Mouse (Mus musculus): Measurements from ENCODE around the gene Rnf207. TPM values are rescaled to one million over a fixed set of nuclear protein-coding genes. Genes with fewer than 3 reads are reported as not detected.

The Rnf207 gene
- polyA plus RNA-seq, 1 experiment from 2014 or later: 0.53 TPM

GRCm38 (mm10) chr4:152277916-152278315, 40.9 kb downstream of the Rnf207 start:
- Histone ChIP-seq H3K9ac (replicated peaks; ENCODE audit: low read depth) (no peak overlapping the region), H3K4me2 (replicated peaks; ENCODE audit: low read depth, low read length) (no peak overlapping the region), H3K9me3 (ENCODE audit: low read length) (no peaks in the 10 kb centered on the region), H3K27me3 (replicated peaks; ENCODE audit: insufficient read depth, low read length) (peaks cover 21% of the 10 kb centered on the region), H3K36me3 (ENCODE audit: insufficient read depth, low read length) (no peaks in the 10 kb centered on the region), H3K4me3 (ENCODE audit: low read depth, low read length) (no peak overlapping the region), H3K27ac (ENCODE audit: low read length) (no peak overlapping the region), H3K4me1 (ENCODE audit: insufficient read depth, low read depth, low read length) (peaks cover 3% of the 10 kb centered on the region; the same call in 1 of the 2 replicates)
- ATAC-seq: no peak
- 63% methylated on average over 2 of the region's 2 CpGs for WGBS
- DNase-seq (ENCODE audit: low spot score): no peak
- TF ChIP-seq EP300 (IDR thresholded peaks at IDR 0.05): no peak
- no peak; the same call in 1 of the 2 replicates for TF ChIP-seq CTCF (IDR thresholded peaks at IDR 0.05)

DNA sequence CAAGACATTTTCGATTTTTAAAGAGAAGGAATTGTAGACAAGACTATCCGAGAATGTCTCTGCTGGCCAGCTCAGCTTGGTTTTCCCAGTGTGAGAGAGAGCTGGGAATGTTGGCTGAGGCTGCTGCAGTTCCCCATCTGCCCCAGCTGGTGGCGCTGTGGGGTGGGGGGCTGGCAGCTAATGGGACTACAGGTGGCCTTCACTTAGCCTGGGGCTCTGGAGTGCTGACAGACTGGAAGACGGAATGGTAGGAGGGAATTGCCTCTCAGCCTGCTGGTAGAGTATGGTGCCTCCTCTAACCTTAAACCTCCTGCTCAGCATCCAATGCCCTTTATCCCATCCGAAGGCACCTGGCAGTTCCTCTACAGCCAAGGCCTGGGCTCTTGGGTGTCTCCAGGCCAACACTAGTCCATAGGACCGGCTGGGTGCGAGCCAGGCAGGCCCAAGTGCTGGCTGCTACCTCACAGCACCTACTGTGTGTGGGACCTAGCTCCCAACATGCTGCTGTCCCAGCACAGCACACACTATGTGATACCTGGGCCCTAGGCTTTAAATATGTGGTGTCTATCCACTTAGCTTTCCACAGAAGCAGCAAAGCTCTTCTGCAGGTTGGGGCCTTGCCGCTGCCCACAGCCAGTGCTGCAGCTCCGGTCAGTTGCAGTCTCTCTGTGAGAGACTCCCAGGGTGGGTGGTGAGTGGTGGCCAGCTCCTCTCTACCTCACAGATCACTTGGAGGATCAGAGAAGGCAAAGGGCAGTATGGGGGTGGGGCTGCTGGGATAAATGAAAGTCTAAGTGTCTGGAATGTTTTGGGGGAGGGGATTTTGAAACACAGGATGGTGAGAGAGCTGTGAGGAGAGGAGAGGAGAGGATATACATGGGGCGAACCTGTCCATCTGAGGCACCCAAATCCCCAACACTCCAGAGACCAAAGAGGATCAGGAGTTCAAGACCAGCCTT, 42.1 kb downstream of the Rnf207 start:
- no peak for DNase-seq (ENCODE audit: low spot score)
- Histone ChIP-seq H3K4me3 (ENCODE audit: low read depth, low read length) (no peak overlapping the region), H3K36me3 (ENCODE audit: insufficient read depth, low read length) (no peaks in the 10 kb centered on the region), H3K4me1 (ENCODE audit: insufficient read depth, low read depth, low read length) (no peaks in the 10 kb centered on the region), H3K4me2 (replicated peaks; ENCODE audit: low read depth, low read length) (no peak overlapping the region), H3K9ac (replicated peaks; ENCODE audit: low read depth) (no peak overlapping the region), H3K27me3 (replicated peaks; ENCODE audit: insufficient read depth, low read length) (peaks cover 9% of the 10 kb centered on the region), H3K27ac (ENCODE audit: low read length) (no peak overlapping the region), H3K9me3 (ENCODE audit: low read length) (no peaks in the 10 kb centered on the region)
- no peak for ATAC-seq
- TF ChIP-seq CTCF (IDR thresholded peaks at IDR 0.05) (peak; percentile 77), EP300 (IDR thresholded peaks at IDR 0.05) (no peak)
- 50% methylated on average over 10 of the region's 10 CpGs for WGBS

GRCm38 (mm10) chr4:152274681-152275131, 44.1 kb downstream of the Rnf207 start:
- peak; percentile 81 for DNase-seq (ENCODE audit: low spot score)
- no peaks in the 10 kb centered on the region for H3K4me1 ChIP-seq (ENCODE audit: insufficient read depth, low read depth, low read length)
- peaks cover 7% of the 10 kb centered on the region for H3K27me3 ChIP-seq (replicated peaks; ENCODE audit: insufficient read depth, low read length)
- H3K36me3 ChIP-seq (ENCODE audit: insufficient read depth, low read length): no peaks in the 10 kb centered on the region
- peak overlapping the region; percentile 51 for H3K4me3 ChIP-seq (ENCODE audit: low read depth, low read length)
- peak overlapping the region; percentile 78 for H3K4me2 ChIP-seq (replicated peaks; ENCODE audit: low read depth, low read length)
- H3K27ac ChIP-seq (ENCODE audit: low read length): peak overlapping the region; percentile 79
- 2% methylated on average over 19 of the region's 20 CpGs for WGBS
- H3K9me3 ChIP-seq (ENCODE audit: low read length): no peaks in the 10 kb centered on the region
- ATAC-seq: peak; percentile 52
- no peak for TF ChIP-seq CTCF (IDR thresholded peaks at IDR 0.05)
- no peak for TF ChIP-seq EP300 (IDR thresholded peaks at IDR 0.05)
- peak overlapping the region; percentile 46 for H3K9ac ChIP-seq (replicated peaks; ENCODE audit: low read depth)

- TF ChIP-seq CTCF (IDR thresholded peaks at IDR 0.05): no peak
- TF ChIP-seq EP300 (IDR thresholded peaks at IDR 0.05): no peak
- H3K9ac ChIP-seq (replicated peaks; ENCODE audit: low read depth): peak within 1 kb of the TSS; percentile 46
- peak within 1 kb of the TSS; percentile 51 for H3K4me3 ChIP-seq (ENCODE audit: low read depth, low read length)
- no peaks in the 10 kb centered on the region for H3K4me1 ChIP-seq (ENCODE audit: insufficient read depth, low read depth, low read length)
- peaks cover 7% of the 10 kb centered on the region for H3K27me3 ChIP-seq (replicated peaks; ENCODE audit: insufficient read depth, low read length)
- DNase-seq (ENCODE audit: low spot score): peak; percentile 49
- H3K9me3 ChIP-seq (ENCODE audit: low read length): no peaks in the 10 kb centered on the region
- 2% methylated on average over 27 of the region's 48 CpGs for WGBS
- peak; percentile 53 for ATAC-seq
- H3K36me3 ChIP-seq (ENCODE audit: insufficient read depth, low read length): no peaks in the 10 kb centered on the region
- H3K27ac ChIP-seq (ENCODE audit: low read length): peak within 1 kb of the TSS; percentile 79
- H3K4me2 ChIP-seq (replicated peaks; ENCODE audit: low read depth, low read length): peak within 1 kb of the TSS; percentile 78
These were observed 45.1 kb downstream of the Rnf207 start, which contains the start of gene Gpr153 for GRCm38 (mm10) chr4:152273621-152274236. Gene Gpr153, plus strand, starts transcription at chr4:152274232.

DNA sequence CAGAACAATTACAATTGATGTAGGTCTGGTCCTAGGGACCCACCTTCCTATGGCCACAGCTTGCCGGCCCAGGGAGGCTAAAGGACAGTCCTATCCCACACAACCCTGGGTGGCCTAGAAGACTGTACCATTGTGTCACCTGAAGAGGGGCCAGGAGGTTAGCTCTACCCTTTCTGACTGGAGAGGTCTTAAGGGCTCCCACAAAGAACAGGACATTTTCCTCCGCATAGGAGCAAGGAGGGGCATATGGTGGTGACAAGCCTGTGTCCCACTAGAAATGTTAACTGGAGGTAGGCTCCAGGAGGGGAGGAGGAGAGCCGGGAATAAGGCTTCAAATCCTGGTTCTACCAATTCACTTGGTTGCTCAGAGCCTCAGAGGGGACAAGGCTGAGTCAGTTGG, 45.6 kb downstream of the Rnf207 start:
- Histone ChIP-seq H3K4me3 (ENCODE audit: low read depth, low read length) (no peak overlapping the region), H3K27me3 (replicated peaks; ENCODE audit: insufficient read depth, low read length) (peaks cover 7% of the 10 kb centered on the region), H3K4me1 (ENCODE audit: insufficient read depth, low read depth, low read length) (no peaks in the 10 kb centered on the region), H3K27ac (ENCODE audit: low read length) (peak overlapping the region; percentile 79), H3K9me3 (ENCODE audit: low read length) (no peaks in the 10 kb centered on the region), H3K36me3 (ENCODE audit: insufficient read depth, low read length) (no peaks in the 10 kb centered on the region), H3K9ac (replicated peaks; ENCODE audit: low read depth) (no peak overlapping the region), H3K4me2 (replicated peaks; ENCODE audit: low read depth, low read length) (no peak overlapping the region; the same call in 1 of the 2 replicates)
- TF ChIP-seq EP300 (IDR thresholded peaks at IDR 0.05) (no peak), CTCF (IDR thresholded peaks at IDR 0.05) (no peak)
- WGBS: 38% methylated on average over 3 of the region's 3 CpGs
- ATAC-seq (no peak), DNase-seq (ENCODE audit: low spot score) (no peak)

DNA sequence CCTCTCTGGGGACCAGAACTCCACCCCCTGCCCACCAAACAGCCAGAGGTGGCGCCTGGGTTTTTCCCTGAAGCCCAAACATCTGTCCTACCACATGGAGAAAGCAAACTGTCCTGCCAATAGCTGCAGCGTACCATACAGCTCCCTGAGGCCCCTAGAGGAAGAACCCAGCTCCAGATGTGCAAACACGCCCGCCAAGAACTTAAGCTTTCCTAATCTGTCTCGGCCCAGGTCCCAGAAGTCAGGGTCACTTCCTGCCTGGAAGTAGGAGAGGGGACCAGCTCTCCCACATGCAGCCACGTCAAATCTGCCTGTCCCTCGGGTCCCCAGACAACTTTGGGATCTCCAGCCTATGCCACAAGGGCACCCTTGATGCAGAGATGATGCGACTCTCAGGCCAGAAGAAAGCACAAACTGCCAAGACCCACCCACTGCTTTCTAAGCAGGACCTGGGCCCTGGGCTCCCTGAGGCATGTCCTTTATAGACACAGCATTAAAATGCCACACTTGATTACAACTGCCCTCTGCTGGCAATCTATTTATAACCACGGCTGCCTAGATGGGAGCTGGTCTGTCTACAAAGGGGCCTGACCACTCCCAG, 46.2 kb downstream of the Rnf207 start:
- Histone ChIP-seq H3K4me3 (ENCODE audit: low read depth, low read length) (no peak overlapping the region), H3K9me3 (ENCODE audit: low read length) (no peaks in the 10 kb centered on the region), H3K9ac (replicated peaks; ENCODE audit: low read depth) (no peak overlapping the region), H3K36me3 (ENCODE audit: insufficient read depth, low read length) (no peaks in the 10 kb centered on the region), H3K4me1 (ENCODE audit: insufficient read depth, low read depth, low read length) (no peaks in the 10 kb centered on the region; the same call in 1 of the 2 replicates), H3K27me3 (replicated peaks; ENCODE audit: insufficient read depth, low read length) (peaks cover 7% of the 10 kb centered on the region), H3K27ac (ENCODE audit: low read length) (peak overlapping the region; percentile 79), H3K4me2 (replicated peaks; ENCODE audit: low read depth, low read length) (no peak overlapping the region)
- ATAC-seq (peak; percentile 65), DNase-seq (ENCODE audit: low spot score) (peak; percentile 86)
- WGBS: 20% methylated on average over 9 of the region's 9 CpGs
- TF ChIP-seq CTCF (IDR thresholded peaks at IDR 0.05): peak; percentile 54
- TF ChIP-seq EP300 (IDR thresholded peaks at IDR 0.05): no peak
